Mouse (Mus musculus): ENCODE results near the gene Sdk1. TPM values are rescaled to one million over a fixed set of nuclear protein-coding genes. Genes with fewer than 3 reads are reported as not detected.

The Sdk1 gene
- 1 to 10 TPM in 1 of 2 experiments, under 1 TPM in 1; 0.47 to 1.7 TPM for total RNA-seq (2021)
- long read RNA-seq, experiment 1, partial matches to known transcripts: 2 of 2 reads
- long read RNA-seq, experiment 1, other reads (novel, unspliced or antisense): 0 of 2 reads
- long read RNA-seq, experiment 2, partial matches to known transcripts: 0 of 1 reads
- long read RNA-seq, experiment 2, other reads (novel, unspliced or antisense): 1 of 1 reads

GRCm38 (mm10) chr5:141240841-141241543 lies at the start of gene Sdk1:
Gene Sdk1 (plus strand): TSS chr5:141241490.
- DNase-seq: peak; percentile 94

GRCm38 (mm10) chr5:141197278-141197677 lies 44.0 kb upstream of the Sdk1 start:
- no peak for DNase-seq

- no peak for DNase-seq
These were observed 38.8 kb upstream of the Sdk1 start for GRCm38 (mm10) chr5:141202276-141203065.

GRCm38 (mm10) chr5:141207061-141207460 lies 34.2 kb upstream of the Sdk1 start:
- DNase-seq: no peak

- DNase-seq: no peak
These were observed 16.0 kb upstream of the Sdk1 start for GRCm38 (mm10) chr5:141225243-141225642.

- DNase-seq: no peak
These were observed 7.0 kb upstream of the Sdk1 start for GRCm38 (mm10) chr5:141234326-141234725.

GRCm38 (mm10) chr5:141239401-141239800 lies 1.9 kb upstream of the Sdk1 start:
- DNase-seq: peak; percentile 23 to 46

GRCm38 (mm10) chr5:141240441-141240840 lies 849 bp upstream of the Sdk1 start:
- peak in 1 of 2 experiments; percentile 21 for DNase-seq

- DNase-seq: no peak
These were observed 475 bp downstream of the Sdk1 start for GRCm38 (mm10) chr5:141241645-141242284.

GRCm38 (mm10) chr5:141243253-141243965 lies 2.1 kb downstream of the Sdk1 start:
- peak in 1 of 2 experiments; percentile 7 for DNase-seq

- DNase-seq: peak in 1 of 2 experiments; percentile 11
These were observed 23.0 kb downstream of the Sdk1 start for GRCm38 (mm10) chr5:141264253-141264652.

GRCm38 (mm10) chr5:141277112-141277511 lies 35.8 kb downstream of the Sdk1 start:
- DNase-seq: no peak

- DNase-seq: no peak
These were observed 40.5 kb downstream of the Sdk1 start for GRCm38 (mm10) chr5:141281751-141282150.

GRCm38 (mm10) chr5:141289611-141290010 lies 48.3 kb downstream of the Sdk1 start:
- DNase-seq: no peak

GRCm38 (mm10) chr5:141295240-141295639 lies 54.0 kb downstream of the Sdk1 start:
- no peak for DNase-seq

- DNase-seq: peak in 1 of 2 experiments; percentile 4
These were observed 61.0 kb downstream of the Sdk1 start for GRCm38 (mm10) chr5:141302287-141302694.

GRCm38 (mm10) chr5:141303746-141304145 lies 62.5 kb downstream of the Sdk1 start:
- DNase-seq: no peak

- DNase-seq: no peak
These were observed 63.4 kb downstream of the Sdk1 start for GRCm38 (mm10) chr5:141304706-141305105.

- DNase-seq: peak in 1 of 2 experiments; percentile 11
These were observed 69.4 kb downstream of the Sdk1 start for GRCm38 (mm10) chr5:141310641-141311040.

- DNase-seq: no peak
These were observed 70.5 kb downstream of the Sdk1 start for GRCm38 (mm10) chr5:141311801-141312200.

GRCm38 (mm10) chr5:141312305-141312704 lies 71.0 kb downstream of the Sdk1 start:
- no peak for DNase-seq

GRCm38 (mm10) chr5:141317095-141317494 lies 75.8 kb downstream of the Sdk1 start:
- no peak for DNase-seq
